Mouse (Mus musculus): ENCODE measurements around the gene Olfr392.

Olfr392 gene

DNA sequence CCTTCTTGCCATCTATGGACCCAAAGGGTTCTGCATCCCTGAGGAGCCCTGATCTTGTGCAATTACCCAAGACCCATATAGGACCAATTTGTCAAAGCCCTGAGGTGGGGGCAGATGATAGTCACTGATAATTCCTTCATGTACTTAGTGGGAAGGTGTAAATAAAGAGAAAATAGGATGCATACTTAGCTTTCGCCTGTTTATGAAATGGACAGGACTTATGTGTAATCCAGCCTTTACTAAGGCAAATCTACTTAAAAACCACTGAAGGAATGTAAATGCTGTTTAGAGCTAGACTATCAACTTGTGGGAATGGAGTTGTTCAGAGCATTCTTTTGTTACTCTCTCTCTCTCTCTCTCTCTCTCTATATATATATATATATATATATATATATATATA lies at the start of gene Olfr392:
Gene Olfr392, minus strand, starts transcription at position 101 of the 400 bp plus-strand sequence.
- no peak for DNase-seq (ENCODE audit: extremely low read depth, low read depth, low spot score)

DNA sequence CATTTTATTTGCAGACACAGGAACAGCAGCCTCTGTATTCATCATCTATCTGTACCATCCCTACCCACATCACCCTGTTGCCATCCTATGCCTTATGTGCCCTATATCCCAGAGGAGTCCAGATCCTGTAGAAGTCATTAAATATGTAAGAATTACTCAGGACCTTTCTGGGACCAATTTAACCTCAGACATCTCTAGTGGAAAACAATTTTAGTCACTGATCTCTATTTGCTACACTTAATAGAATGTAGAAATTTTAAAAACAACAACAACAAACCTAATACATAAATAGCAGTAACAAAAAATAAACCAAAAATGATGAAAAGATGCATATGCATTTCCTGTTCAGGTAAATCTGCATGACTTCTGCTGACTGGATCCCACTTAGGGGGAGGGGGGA lies 34.5 kb upstream of the Olfr392 start, which contains the start of gene Olfr393:
Gene Olfr393, minus strand, starts transcription at position 101 of the 400 bp plus-strand sequence.
- DNase-seq (ENCODE audit: extremely low read depth, low read depth, low spot score), result no peak

DNA sequence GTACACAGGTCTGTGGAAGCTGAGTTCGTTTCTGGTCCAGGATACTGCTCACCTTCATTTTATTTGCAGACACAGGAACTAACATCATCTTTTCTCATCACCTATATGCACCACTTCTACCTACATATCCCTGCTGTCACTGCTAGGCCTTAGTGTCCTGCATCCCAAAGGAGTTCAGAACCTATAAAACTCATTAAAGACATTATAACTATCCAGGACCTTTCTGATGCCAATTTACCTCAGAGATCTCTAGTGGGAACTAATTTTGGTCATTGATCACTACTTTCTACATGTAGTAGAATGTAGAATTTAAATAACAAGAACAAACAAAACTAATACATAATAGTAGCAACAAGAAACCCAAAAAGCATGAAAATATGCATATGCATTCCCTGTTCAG lies 13.9 kb downstream of the Olfr392 start, which contains the start of gene Olfr391-ps:
Gene Olfr391-ps, minus strand, starts transcription at position 101 of the 400 bp plus-strand sequence.
- DNase-seq (ENCODE audit: extremely low read depth, low read depth, low spot score), result no peak

DNA sequence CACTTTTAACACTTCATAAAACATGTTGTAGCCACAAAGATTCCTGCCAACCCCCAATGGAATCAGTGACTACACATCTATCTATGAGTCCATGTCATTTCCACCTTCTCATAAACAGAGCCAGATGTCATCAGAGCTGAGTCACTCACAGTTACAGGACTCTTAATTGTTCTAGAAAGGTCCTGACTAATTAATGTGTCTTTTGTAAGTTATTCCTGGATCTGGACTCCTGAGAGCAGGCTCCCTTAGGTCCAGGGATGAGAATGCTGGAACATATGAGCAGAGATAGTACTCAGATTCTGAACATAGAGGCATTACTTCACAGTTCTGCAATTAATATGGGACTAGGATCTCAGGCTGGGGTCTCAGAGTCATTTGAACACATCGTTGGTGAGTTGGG lies 34.2 kb downstream of the Olfr392 start, which contains the start of gene Olfr390:
Gene Olfr390, plus strand, starts transcription at position 301 of the 400 bp plus-strand sequence.
- no peak for DNase-seq (ENCODE audit: extremely low read depth, low read depth, low spot score)

DNA sequence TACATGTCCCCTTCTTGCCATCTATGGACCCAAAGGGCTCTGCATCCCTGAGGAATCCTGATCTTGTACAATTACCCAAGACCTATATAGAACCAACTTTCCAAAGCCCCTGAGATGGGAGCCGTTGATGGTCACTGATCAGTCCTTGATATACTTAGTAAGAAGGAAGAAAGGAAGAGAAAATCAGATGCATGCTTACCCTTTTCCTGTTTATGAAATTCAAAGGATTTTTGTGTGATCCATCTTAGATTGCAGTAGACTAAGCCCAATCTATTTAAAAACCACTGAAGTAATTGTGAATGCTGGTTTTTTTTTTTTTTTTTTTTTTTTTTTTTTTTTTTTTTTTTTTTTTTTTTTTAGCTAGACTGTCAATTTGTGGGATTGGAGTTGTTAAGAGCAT lies 36.2 kb downstream of the Olfr392 start, which contains the start of gene Olfr389:
Gene Olfr389, minus strand, starts transcription at position 101 of the 400 bp plus-strand sequence.
- no peak for DNase-seq (ENCODE audit: extremely low read depth, low read depth, low spot score)

Data from fat pad, adult 2 months (tissue).